Mouse (Mus musculus): ENCODE results near the gene Pax3. TPM values are rescaled to one million over a fixed set of nuclear protein-coding genes. Genes with fewer than 3 reads are reported as not detected.

The Pax3 gene
- total RNA-seq, 1 experiment from 2014 or later: not detected

DNA sequence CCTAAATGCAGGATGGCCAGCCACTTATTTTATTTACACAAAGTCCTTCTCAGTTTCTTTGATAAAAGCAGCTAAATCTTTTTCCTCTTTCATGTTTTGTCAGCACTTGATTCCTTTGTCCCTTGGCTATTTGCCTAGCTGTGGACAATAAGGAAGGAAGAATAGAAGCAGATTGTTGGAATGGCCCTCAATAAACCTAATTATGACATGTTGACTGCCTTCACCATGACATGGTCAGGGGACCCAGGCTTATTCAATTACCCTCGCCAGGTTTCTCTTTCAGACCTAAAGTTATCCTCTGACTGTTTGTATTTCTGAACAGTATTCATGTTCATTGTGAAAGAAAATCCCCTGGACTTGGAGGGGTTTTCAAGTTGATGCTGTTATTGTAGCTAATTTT lies 25.3 kb downstream of the Pax3 start:
- DNase-seq: no peak

DNA sequence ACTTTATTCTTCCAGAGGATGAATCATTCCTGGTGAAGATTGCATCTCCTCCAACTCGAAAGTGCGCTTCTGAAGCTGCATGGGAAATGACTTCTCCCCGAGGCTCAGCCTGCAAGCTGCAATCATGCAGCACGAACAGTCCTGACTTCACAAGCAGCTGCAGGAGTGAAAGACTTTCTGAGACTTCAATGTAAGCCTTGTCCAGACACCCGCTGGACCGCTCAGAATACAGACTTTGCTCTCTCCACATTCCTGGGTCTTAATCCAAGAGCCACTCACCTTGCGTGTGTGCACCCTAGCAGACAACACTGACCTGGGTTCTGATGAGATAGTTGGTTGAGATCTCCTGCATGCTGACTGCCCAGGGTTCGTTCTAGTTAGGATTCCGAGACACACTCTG lies 26.2 kb downstream of the Pax3 start:
- DNase-seq: no peak

DNA sequence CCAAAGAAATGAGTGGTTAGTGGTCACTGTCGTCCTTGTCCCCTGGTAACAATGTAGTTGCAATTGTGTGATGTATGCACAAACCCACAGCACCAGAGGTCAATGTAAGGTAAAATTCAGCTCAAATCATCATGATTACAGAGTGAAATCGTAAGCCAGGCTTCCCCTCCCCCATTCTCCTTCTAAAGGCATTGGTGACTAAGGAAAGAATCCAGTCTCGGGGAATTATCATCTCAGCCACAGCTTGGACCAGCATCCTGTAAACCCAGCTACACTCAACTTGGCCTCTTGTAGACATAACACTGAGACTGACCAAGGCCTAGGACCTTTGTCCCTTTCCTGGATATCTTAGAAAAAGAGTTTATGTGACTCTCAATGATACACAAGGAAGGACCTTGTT lies 28.1 kb downstream of the Pax3 start:
- no peak for DNase-seq

DNA sequence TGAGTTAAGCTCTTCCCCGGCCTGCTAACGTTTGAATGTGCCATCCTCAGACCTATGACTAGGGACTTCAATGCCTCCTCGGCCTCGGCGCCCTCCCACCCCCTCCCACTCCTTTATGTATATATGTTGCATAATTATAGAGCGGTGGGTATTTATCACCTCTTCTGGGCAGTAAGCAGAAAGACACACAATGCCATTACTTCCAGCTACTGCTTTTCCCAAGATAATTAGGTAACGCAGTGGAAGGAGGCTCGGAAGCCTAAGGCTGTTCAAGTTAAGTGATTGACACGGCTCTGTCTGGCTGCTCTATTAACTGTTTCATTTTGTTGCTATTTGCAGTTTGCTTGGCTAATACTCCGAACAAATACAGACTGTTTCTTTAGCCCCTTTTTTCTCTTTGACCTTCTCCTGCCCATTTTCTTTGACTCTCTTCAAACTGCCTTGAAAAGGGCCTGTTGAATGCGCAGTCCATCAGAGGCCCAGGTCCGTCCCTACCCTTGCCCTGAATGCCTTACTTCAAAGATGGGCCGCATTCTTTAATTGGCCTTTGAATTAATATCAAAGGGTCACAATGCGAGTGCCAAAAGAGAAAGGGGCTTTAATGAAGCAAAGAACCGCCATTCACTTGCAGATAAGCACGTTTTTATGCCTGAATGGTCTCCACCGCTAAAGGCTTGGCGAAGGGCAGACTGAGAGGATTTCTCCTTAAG lies 29.2 kb downstream of the Pax3 start:
- no peak for DNase-seq

DNA sequence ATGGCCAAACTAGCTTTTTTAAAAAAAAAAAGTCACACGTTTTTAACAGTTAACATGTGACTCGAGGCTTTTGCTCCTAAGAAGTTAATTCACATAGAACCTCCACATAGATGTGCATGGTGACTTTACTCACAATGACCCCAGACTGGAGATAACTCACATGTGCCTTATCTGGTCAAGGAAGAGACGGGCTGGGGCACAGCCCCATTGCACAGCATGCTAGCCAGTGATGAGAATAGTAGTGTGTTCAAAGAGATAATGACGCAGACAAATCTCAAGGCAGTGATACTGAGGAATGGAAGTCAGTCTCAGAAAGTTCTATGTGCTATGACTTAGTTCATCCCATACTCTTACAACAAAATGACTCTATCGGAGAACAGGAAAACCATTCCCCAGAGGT lies 35.2 kb downstream of the Pax3 start:
- DNase-seq: no peak

DNA sequence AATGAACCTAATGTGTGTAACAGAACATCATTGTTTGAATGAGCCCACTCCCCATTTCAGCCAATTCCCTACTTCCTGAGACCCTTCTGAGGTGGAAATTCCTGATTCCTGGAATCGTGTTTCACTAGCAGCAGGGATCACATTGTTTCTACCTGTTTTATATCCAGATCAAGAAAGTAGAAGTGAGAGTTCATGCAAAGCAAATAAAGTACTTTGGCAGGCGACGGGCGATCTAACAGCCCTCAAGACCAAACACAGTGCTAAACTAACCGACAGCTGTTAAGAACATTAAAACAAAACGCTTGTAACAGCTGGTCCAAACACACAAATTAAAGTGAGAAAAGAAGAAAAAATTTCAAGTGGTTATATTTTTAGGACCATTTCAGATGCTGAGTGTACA lies 39.0 kb downstream of the Pax3 start:
- DNase-seq: no peak

DNA sequence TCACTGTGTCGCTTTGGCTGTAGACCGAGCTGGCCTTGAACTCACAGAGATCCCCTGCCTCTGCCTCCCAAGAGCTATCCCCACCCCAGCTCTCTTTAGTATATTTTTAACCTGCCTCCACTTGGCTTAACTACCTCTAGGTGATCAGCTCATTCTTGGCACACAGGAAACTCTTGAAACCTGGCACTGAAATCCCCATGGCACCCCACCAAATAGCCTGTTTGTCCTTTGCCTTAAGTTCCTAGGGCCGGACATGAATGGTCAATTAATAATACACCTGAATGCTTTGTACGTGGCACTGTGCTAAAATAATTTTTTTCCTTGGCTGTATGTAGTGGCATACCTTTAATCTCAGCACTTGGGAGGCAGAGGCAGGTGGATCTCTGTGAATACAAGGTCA lies 41.1 kb downstream of the Pax3 start:
- no peak for DNase-seq

DNA sequence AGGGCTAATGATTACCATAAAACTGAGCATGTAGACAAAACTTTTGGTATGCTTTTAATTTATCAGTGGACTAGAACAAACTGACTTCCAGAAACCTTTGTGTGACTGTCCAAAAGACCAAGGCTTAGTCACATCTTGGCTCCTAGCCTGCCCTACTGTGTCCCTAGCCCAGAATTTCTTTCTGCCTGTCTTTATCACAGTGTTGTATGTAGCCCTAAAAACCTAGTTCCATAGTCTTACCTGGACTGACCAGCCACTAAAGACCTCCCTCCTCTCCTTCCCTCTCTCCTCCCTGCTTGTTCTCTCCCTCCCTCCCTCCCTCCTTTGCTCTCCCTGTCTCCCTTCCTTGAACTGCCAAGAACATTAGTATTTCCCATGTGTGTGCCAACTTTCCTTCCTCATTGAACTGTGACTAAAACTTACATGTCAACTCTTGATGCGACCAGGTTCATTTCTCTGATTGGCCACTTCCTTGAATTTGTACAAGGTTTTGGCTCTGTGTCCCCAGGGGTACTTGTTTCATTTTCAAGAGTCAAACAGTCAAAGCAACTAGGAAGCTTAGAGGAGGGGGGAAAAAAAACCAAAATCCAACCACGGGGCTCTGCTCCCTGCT lies 48.8 kb downstream of the Pax3 start:
- DNase-seq: peak; percentile 27

DNA sequence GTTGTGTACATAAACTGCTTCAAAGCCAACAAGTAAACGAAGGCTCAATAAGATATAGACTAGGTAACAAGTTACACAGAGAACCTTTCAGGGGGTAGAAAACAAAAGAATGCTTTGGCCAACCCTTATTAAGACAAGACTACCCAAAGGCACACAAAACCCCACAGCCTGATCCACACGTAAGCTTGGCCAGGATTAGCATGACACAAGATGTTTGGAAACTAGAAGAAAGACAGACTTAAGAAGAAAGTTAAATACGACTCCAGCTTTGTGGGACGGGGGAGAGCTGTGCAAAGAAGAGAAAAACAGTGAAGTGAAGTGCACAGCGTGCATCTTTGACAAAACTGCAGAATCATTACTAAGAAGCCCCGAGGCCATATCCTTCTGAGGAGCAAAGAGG lies 53.5 kb downstream of the Pax3 start:
- DNase-seq: no peak

DNA sequence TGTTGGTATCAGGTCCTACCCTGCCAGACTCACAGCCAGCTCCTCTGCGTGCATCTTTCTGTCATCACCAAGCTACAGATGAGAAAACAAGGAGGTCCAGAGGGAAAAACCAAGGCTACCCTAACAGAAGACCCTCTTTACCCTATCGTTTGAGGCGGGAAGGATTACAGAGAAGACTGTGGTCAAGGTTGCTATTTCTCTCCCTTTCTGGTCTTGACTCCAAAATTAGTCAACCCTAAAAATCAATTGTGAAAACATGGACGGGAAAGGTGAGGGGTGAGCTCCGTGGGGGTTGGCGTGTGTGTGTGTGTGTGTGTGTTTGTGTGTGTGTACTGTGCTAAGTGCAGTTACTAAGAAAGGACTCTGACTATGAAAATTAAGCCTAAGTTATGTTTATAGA lies 54.0 kb downstream of the Pax3 start:
- DNase-seq: no peak

DNA sequence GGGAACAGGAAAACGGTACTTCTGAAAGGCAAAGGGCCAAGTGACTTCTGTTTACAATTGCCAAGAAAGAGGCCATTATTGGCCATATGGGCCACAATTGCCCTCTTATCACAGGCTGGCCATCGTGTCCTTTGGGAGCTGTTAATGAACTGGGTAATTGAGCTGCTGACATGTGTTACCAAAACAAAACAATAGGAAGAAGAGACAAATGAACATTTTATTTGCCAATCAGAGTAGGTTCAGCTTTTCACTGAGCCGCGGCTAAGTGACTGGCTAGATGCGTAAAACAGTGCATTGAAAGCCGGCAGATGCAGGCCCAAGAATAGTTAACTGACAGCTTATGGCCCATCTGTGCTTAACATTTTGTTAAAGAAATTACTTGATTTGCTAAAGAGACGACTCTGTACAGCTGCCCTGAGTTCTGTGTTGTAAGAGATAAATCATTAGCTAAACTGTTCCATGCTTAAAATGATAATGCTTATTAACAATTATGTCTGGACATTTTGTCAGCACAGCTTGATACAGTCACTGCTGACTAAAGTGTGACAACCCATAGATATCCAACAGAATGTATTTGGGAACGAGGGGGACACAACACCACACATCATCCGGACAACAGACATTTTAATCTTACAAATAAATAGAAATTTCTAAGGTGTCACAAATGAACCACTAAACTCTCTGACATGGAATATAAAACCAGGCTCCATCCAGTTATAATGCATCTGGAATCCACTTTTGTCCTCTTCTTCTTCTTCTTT lies 55.0 kb downstream of the Pax3 start:
- no peak for DNase-seq

DNA sequence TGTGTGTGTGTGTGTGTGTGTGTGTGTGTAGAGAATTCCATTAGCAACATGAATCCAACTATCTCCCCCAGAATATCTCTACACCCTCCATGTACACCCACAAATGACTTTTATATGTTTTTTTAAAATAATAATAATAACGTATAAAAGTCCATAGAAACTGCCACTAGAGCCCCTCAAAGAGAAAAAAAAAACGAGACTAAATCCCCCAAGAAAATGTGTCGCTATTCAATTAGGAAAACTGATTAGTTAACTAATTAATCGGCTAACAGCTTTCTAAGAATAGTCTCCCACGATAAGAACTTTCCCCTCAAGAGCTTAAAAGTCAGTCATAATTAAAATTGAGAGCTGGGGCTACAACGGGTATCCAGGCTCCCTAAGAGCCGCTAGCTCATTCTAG lies 55.6 kb downstream of the Pax3 start:
- no peak for DNase-seq

DNA sequence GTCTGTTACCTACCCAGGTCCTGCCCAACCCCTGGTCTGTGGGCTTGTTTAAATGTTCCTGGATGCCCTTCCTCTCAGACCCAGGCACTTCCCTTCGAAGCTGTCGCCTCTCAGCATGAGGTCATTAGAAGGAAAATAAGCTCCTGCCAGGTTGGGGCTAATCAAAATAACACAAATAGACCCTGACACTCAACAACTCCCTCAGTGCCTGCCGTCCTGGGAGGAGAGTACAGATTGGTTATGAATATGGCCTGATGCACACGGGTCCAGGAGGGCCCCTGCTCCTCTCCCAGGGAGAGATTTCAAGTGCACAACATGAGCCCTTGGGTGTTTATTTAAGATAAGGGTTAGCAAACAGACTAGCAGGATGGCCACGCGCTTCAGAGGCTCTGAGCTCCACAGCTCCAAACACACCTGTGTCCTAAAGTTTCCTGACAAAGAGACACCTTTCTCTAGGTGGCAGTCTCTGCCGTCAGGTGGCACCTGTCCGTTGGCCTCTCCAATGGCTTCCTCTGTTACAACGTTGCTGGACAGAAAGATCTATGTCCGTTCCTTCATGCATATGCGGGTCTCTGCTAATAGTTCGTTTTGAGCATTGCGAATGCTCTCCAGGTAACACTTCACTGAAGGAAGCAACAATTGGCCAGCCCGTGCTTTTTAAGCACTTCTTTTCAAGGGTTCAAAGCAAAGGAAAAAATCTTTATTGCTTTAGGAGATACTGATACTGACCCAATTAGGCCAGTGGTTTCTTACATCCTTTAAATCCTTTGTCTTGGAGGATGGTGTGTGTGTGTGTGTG lies 56.2 kb downstream of the Pax3 start:
- no peak for DNase-seq

DNA sequence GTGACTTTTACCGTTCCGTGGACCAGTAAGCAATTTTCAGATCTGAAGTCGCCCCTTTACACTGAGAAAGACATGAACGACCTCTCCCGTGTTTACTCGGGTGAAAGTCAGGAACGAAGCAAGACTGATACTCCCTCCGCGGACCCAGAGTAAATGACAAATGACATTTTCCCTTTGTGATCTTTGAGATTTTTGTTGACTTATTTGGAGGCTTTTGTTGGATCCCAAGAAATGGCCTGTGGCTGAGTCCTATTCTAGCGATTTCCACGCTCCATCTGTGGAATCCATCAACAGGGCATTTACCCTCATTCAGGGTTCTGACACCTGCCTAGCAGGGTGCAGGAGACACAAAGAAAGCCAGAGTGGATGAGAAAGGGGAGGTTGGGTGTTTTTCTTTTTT lies 57.6 kb downstream of the Pax3 start:
- DNase-seq: no peak

DNA sequence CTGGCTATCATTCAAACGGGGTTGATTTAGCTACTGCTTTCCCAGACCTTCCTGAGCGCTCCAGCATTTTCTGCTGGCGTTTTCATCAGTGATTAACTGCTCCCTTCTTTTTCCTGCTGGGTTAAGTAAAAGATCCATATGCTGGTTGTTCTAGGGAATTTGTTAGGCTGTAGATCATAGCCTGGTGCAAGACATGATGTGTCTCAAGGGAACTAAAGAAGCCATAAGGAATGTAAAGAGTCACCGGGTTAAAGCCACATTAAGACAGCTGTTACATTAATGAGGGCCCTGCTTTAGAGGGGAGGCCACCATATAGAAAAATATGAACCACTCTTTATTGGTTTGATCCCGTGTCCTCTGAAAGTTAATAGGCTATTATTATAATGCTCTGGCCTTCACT lies 67.7 kb downstream of the Pax3 start:
- DNase-seq: no peak

DNA sequence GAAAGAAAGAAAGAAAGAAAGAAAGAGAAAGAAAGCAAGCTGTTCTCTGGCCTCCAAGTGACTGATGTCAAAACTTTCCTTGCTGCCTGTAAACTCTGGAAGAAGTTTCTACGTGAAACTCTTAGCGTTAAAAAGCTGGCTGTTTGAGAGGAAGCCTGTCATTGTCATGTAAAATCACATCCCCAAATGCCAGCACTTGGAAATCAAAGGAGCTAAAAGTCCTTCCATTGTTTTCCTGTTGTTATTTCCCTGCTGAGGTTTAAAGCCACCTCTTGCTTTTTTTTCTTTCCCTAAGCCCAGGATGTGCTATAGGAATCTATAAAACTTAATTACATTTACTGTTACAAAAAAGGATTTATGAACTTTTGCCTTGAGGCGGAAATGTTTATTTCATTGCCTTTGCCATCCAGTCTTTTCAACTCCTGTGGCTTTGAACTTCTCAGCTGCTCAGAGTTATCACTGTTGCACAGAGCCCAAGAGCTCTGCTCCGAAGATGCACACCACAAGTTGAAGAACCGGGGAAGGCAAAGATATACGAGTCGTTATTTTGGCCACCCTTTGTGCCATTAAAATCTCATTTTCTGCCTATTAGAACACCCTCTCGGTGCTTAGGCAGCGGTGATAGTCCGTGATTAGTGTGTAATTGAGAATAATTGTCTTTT lies 76.9 kb downstream of the Pax3 start:
- no peak for DNase-seq

DNA sequence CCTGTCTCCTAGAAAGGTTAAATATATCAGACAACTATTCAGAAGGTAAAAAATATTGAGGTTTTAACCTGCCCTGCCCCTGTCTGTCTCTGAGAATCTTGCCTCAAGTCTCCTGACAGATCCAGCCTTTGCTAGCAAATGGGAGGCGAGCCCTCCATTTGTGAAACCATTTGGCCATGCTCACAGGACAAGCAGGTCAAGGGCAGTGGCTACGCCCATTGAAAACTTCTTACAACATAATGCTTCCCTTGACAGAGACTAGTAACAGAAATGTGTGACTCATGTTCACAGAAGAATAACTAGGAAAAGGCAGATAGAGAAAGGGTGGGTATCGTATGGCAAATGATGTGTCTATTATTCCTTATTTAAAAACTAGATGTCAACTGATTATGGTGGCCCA lies 80.9 kb downstream of the Pax3 start:
- DNase-seq: peak; percentile 29

DNA sequence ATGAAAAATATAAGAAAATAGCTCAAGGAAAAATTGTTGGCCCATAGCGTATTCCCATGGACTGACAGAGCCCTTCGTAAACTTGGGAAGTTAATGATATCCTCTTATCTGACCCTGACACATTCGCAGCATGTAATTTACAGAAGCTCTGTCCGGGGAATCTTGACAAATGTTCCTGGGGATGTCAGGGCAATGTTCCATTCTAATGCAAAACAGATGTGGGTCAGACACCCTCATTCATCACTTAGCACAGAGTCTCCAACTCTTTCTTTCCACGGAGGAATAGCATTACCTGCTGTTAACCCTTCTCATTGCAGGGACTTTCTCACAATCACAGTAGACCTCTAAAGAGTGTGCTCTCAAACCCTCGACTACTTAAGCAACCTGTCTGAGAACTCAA lies 86.6 kb downstream of the Pax3 start:
- DNase-seq: no peak

DNA sequence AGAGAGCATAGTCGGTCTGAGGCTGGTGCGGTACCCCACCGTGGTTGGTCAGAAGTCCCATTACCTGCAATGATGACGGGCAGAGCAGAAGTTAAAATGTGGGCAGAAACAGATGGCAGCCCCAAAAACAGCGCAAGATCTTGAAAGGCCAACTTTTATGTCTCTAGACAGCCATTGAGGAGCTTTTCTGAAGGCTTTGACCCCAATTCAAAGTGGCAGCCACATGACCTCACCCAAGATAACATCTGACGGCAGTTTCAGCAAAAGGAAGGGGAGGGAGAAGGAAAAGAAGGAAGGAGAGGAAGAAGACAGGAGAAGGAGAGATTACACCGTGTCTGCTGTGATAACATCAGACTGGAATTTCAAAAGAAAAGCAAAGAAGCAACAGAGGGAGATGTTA lies 93.4 kb downstream of the Pax3 start:
- no peak for DNase-seq

DNA sequence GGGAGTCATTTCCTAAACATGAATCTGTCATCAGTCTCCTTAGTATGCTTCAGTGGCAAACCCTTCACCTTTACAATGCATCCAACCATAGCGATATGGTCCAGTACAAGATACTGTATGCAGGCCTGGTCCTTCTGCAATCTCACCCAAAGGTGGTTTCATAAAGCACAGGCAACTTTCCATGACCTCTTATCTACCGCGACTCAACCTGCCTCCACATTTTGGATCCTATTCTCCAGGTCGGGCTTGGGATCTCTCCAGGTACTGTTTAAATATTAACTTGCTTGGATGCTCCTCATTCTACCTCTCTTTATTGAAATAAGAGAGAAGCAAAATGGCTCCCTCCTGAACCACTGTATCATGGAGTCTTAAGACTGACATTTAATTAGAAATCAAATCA lies 103.3 kb downstream of the Pax3 start:
- no peak for DNase-seq

DNA sequence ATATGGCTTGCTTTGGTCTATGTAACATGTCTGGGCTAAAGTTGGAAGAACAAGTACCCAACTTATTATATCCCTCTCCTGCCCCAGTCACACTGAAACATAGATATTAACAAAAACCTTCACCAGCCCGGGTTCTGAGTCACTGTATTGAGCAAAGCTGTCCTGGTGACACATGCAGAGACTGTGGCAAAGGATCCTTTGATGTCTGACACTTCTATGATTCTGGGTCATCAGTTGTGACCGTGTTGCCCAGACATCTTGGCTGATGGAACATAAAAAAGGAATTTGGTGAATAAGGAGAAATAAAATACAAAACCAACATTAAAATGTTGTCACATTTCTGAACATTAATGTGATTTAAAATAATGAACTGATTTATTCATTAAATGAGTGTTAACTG lies 108.3 kb downstream of the Pax3 start:
- peak; percentile 50 for DNase-seq

DNA sequence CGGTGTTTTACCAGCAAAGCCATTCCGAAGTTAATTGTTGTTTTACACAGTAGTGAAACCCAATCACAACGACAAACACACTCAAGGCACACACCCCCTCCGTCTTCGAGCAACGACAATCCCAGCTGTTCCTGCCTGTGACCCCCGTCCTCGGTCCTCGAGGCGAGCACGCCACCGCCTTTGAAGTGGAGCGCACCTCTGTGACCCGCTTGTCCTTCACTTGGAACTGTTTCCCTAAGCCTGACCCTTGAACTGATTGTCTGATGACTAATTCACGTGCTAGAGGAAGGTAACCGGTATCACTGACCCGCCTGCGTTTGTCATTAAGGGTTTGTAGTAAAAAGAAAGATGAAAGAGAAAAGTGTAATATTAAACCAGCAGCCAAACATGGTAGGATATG lies 115.2 kb downstream of the Pax3 start:
- no peak for DNase-seq

All from adrenal gland, postnatal 14 days (tissue).